Mouse (Mus musculus): ENCODE data around the gene Adamtsl3. TPM values are rescaled to one million over a fixed set of nuclear protein-coding genes. Genes with fewer than 3 reads are reported as not detected.

Gene Adamtsl3
- polyA plus RNA-seq (2012; rRNA removed) = 0.43 and 0.45 TPM in 2 replicates

DNA sequence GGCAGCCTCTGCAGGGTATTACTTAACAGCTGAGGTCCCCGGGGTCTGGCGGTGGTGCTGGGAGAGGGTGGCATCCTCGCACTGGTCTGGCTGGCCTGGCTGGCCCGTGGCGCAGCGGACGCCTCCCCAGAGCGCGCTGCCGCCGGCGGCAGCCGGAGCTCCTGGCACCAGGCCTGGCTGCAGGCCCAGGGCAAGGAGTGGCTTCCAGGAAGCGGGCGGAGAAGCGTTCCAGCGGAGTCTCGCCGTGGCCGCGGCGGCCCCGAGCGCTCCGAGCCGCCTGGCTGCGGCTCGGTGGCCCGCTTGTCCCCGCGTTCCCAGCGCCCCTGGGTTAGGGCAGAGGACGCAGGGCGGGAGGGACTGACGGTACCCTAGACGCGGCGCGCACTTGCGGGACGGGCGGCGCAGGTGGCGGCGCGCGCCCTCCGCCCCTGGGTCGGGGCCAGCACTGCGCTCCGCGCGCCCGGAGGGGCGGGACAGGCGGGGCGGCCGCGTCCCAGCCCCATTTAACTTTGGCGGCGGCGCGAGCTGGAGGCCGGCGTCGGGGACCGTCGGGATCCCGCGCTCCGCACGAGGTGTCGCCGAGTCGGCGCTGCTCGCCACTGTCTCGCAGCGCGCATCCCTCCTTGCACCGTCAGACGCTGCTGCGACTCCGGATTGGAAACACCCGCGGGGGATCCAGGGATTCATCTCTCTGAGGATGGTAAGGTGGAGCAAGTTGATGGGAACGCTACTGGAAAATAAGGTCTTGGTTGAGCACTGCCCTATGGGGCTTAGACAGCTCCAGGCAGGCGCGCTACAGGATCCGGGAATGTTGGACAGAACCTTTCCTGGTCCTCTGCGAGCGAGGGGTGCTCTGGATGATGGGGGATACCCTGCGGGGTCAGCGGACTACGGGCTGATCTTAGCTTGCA lies at the start of gene Adamtsl3:
TSS of gene Adamtsl3 (plus strand) at position 484 of the 911 bp plus-strand sequence.
- Histone ChIP-seq H3K36me3 (ENCODE audit: control insufficient read depth, insufficient read depth, low read length) (no peaks in the 10 kb centered on the region), H3K4me1 (ENCODE audit: control insufficient read depth, insufficient read depth, low read length) (peaks cover 13% of the 10 kb centered on the region), H3K27me3 (ENCODE audit: control insufficient read depth, insufficient read depth, low read length) (no peaks in the 10 kb centered on the region), H3K4me3 (ENCODE audit: control insufficient read depth, low read depth, low read length) (peak within 1 kb of the TSS; percentile 41), H3K27ac (ENCODE audit: control insufficient read depth, insufficient read depth, low read depth, low read length) (no peak within 1 kb of the TSS)
- TF ChIP-seq CTCF (IDR thresholded peaks at IDR 0.05; ENCODE audit: control insufficient read depth, insufficient read depth, insufficient replicate concordance, low read depth, low read length) (no peak), POLR2A (IDR thresholded peaks at IDR 0.05; ENCODE audit: control insufficient read depth, low read depth, low read length) (no peak)

DNA sequence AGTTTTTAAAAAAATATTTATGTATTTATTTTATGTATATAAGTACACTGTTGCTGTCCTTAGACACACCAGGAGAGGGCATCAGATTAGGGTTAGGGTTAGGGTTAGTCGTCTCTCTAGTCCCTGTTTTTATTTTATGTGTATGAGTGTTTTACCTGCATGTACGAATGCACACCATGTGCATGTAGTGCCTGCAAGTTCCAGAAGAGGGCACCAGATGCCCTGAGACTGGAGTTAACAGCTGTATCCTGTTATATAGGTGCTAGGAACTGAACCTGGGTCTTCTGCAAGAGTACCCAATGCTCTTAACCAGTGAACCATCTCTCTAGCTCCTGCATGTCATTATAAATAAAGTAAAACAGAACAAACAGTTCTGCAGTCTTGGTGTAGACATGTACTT lies 48.3 kb upstream of the Adamtsl3 start:
- H3K36me3 ChIP-seq (ENCODE audit: control insufficient read depth, insufficient read depth, low read length) = no peaks in the 10 kb centered on the region; the same call in 1 of the 2 replicates
- TF ChIP-seq POLR2A (IDR thresholded peaks at IDR 0.05; ENCODE audit: control insufficient read depth, low read depth, low read length) = no peak
- no peak for TF ChIP-seq CTCF (IDR thresholded peaks at IDR 0.05; ENCODE audit: control insufficient read depth, insufficient read depth, insufficient replicate concordance, low read depth, low read length)
- no peak overlapping the region for H3K4me3 ChIP-seq (ENCODE audit: control insufficient read depth, low read depth, low read length)
- no peak overlapping the region for H3K27ac ChIP-seq (ENCODE audit: control insufficient read depth, insufficient read depth, low read depth, low read length)
- H3K4me1 ChIP-seq (ENCODE audit: control insufficient read depth, insufficient read depth, low read length) = no peaks in the 10 kb centered on the region
- no peaks in the 10 kb centered on the region for H3K27me3 ChIP-seq (ENCODE audit: control insufficient read depth, insufficient read depth, low read length)

DNA sequence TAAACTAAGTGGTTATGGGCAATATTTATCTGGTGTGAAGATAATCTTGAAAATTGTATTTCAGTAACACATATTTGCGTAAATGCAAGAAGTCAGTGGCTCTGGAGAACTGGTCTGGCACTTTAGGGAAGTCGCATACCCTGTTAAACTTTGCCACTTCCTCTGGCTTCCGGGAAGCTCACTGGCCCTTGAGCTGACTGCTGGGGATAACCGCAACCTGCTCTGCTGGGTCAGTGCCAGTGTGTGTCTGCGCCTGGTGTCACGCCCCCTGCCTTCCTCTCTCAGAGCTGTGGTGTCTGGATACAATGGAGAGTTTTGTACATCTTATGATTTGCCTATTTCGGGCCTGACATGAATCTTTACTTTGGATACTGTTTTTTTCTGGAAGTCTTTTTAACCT lies 42.1 kb upstream of the Adamtsl3 start:
- no peaks in the 10 kb centered on the region for H3K27me3 ChIP-seq (ENCODE audit: control insufficient read depth, insufficient read depth, low read length)
- peaks cover 1% of the 10 kb centered on the region; the same call in 1 of the 2 replicates for H3K36me3 ChIP-seq (ENCODE audit: control insufficient read depth, insufficient read depth, low read length)
- H3K4me3 ChIP-seq (ENCODE audit: control insufficient read depth, low read depth, low read length) = peak overlapping the region; percentile 67
- no peak overlapping the region for H3K27ac ChIP-seq (ENCODE audit: control insufficient read depth, insufficient read depth, low read depth, low read length)
- TF ChIP-seq CTCF (IDR thresholded peaks at IDR 0.05; ENCODE audit: control insufficient read depth, insufficient read depth, insufficient replicate concordance, low read depth, low read length) (no peak), POLR2A (IDR thresholded peaks at IDR 0.05; ENCODE audit: control insufficient read depth, low read depth, low read length) (no peak)
- H3K4me1 ChIP-seq (ENCODE audit: control insufficient read depth, insufficient read depth, low read length) = no peaks in the 10 kb centered on the region

DNA sequence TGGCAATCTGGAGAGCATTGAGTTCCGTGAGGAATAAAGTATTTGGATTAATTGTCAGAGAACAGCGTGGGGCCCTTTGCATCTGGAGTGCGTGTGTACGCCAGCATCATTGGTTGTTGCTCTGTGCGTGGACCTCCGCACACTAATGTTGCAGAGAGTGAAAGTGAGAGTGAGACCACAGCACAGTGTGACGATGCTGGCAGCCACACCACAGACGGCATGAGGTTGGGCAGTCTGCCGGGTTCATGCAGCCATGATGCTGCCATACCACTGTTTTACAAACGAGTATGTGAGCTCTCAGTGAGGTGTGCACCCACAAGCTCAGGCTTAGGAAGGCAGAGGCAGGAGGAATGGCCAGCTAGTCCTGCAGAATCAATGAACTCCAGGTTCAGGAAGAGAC lies 41.4 kb upstream of the Adamtsl3 start:
- peaks cover 1% of the 10 kb centered on the region; the same call in 1 of the 2 replicates for H3K36me3 ChIP-seq (ENCODE audit: control insufficient read depth, insufficient read depth, low read length)
- TF ChIP-seq CTCF (IDR thresholded peaks at IDR 0.05; ENCODE audit: control insufficient read depth, insufficient read depth, insufficient replicate concordance, low read depth, low read length) (no peak), POLR2A (IDR thresholded peaks at IDR 0.05; ENCODE audit: control insufficient read depth, low read depth, low read length) (no peak)
- H3K4me3 ChIP-seq (ENCODE audit: control insufficient read depth, low read depth, low read length) = peak overlapping the region; percentile 44
- H3K27me3 ChIP-seq (ENCODE audit: control insufficient read depth, insufficient read depth, low read length) = no peaks in the 10 kb centered on the region
- no peak overlapping the region for H3K27ac ChIP-seq (ENCODE audit: control insufficient read depth, insufficient read depth, low read depth, low read length)
- H3K4me1 ChIP-seq (ENCODE audit: control insufficient read depth, insufficient read depth, low read length) = no peaks in the 10 kb centered on the region

DNA sequence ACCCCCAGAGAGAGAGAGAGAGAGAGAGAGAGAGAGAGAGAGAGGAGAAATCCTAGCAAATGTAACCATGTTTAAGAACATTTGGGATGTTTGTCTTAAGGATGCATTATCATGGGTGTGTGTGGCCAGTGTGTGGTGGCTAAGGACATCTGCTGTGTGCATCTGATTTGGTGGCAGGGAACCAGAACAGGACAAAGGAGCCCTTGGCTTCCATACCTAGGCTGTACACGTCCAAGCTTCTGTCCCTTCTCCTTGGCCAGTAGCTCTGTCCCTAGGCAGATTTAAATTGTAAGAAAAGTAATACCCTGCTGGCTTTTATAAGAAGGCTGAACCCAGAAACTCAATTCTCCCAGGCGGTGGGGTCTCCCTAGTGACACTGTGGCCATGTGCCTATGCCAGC lies 40.9 kb upstream of the Adamtsl3 start:
- H3K4me3 ChIP-seq (ENCODE audit: control insufficient read depth, low read depth, low read length) = peak overlapping the region; percentile 16
- no peaks in the 10 kb centered on the region for H3K4me1 ChIP-seq (ENCODE audit: control insufficient read depth, insufficient read depth, low read length)
- no peak for TF ChIP-seq CTCF (IDR thresholded peaks at IDR 0.05; ENCODE audit: control insufficient read depth, insufficient read depth, insufficient replicate concordance, low read depth, low read length)
- TF ChIP-seq POLR2A (IDR thresholded peaks at IDR 0.05; ENCODE audit: control insufficient read depth, low read depth, low read length) = no peak
- H3K36me3 ChIP-seq (ENCODE audit: control insufficient read depth, insufficient read depth, low read length) = peaks cover 1% of the 10 kb centered on the region; the same call in 1 of the 2 replicates
- H3K27ac ChIP-seq (ENCODE audit: control insufficient read depth, insufficient read depth, low read depth, low read length) = no peak overlapping the region
- H3K27me3 ChIP-seq (ENCODE audit: control insufficient read depth, insufficient read depth, low read length) = no peaks in the 10 kb centered on the region

DNA sequence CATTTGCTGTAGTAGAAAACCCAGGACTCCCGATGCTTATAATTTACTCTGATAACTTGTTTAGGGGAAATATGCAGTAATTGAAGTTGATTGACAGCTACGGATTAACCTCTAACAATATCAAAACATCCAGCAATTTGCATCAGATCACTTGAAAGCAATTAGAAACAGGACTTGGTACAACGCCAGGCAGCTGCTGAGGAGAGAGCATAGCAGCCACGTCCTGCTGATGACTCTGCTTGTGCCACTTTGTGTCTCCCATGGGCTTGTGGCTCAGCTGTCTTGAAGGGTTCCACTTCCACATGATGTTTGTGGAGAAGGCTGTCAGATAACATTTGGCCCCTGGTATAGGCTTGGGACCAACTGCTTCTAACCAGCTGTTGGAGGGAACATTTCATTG lies 27.1 kb upstream of the Adamtsl3 start:
- no peaks in the 10 kb centered on the region for H3K36me3 ChIP-seq (ENCODE audit: control insufficient read depth, insufficient read depth, low read length)
- no peak overlapping the region for H3K4me3 ChIP-seq (ENCODE audit: control insufficient read depth, low read depth, low read length)
- no peak overlapping the region for H3K27ac ChIP-seq (ENCODE audit: control insufficient read depth, insufficient read depth, low read depth, low read length)
- H3K27me3 ChIP-seq (ENCODE audit: control insufficient read depth, insufficient read depth, low read length) = no peaks in the 10 kb centered on the region
- TF ChIP-seq POLR2A (IDR thresholded peaks at IDR 0.05; ENCODE audit: control insufficient read depth, low read depth, low read length) = no peak
- TF ChIP-seq CTCF (IDR thresholded peaks at IDR 0.05; ENCODE audit: control insufficient read depth, insufficient read depth, insufficient replicate concordance, low read depth, low read length) = no peak
- H3K4me1 ChIP-seq (ENCODE audit: control insufficient read depth, insufficient read depth, low read length) = no peaks in the 10 kb centered on the region

DNA sequence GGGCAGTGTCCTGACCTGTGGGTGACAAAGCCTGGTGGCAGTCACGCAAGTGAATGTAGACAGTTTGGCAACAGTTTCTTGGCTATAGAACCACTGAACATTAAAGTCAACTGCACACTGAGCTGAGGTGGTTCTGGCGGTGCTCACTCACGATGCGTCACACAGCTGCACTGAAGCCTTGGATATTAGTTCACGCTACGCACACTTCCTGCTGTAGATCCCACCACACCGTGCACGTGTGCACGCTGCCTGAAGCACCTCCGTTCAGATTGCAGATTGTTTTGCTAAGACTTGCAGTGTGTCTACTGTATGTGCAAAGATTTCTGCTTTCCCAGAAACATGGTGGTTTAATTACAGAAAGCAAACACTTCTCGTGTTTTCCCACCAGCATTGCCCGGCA lies 17.0 kb upstream of the Adamtsl3 start:
- H3K4me1 ChIP-seq (ENCODE audit: control insufficient read depth, insufficient read depth, low read length) = no peaks in the 10 kb centered on the region
- H3K27me3 ChIP-seq (ENCODE audit: control insufficient read depth, insufficient read depth, low read length) = no peaks in the 10 kb centered on the region
- no peak overlapping the region for H3K4me3 ChIP-seq (ENCODE audit: control insufficient read depth, low read depth, low read length)
- H3K36me3 ChIP-seq (ENCODE audit: control insufficient read depth, insufficient read depth, low read length) = no peaks in the 10 kb centered on the region
- TF ChIP-seq POLR2A (IDR thresholded peaks at IDR 0.05; ENCODE audit: control insufficient read depth, low read depth, low read length) (no peak), CTCF (IDR thresholded peaks at IDR 0.05; ENCODE audit: control insufficient read depth, insufficient read depth, insufficient replicate concordance, low read depth, low read length) (no peak)
- no peak overlapping the region for H3K27ac ChIP-seq (ENCODE audit: control insufficient read depth, insufficient read depth, low read depth, low read length)

Data from testis, adult 2 months (tissue).